Mouse (Mus musculus) frontal cortex, postnatal 25 days (tissue): ENCODE measurements around the gene Lpcat1.

Experiments
- DNase-seq, 2 experiments: peaks; one replicate each; pipeline ENCODE4 v3.0.0; 2022; ENCODE audit warnings: low spot score in 2 of 2

Lpcat1 gene

GRCm38 (mm10) chr13:73535287-73535686 lies 68.3 kb downstream of the Lpcat1 start:
- DNase-seq, result no peak

GRCm38 (mm10) chr13:73536403-73536821 lies 69.4 kb downstream of the Lpcat1 start, which contains the start of gene Slc6a3:
TSS of gene Slc6a3 (plus strand) at chr13:73536747.
- DNase-seq, result no peak

GRCm38 (mm10) chr13:73536824-73537223 lies 69.8 kb downstream of the Lpcat1 start:
- DNase-seq, result no peak

- no peak for DNase-seq
These were observed 97.2 kb downstream of the Lpcat1 start for GRCm38 (mm10) chr13:73564201-73564600.
